Mouse (Mus musculus) urinary bladder, adult 2 months (tissue): ENCODE measurements at regions not wholly inside any gene's neighbourhood (a gene's known extent, or its start where the extent isn't known, plus 50 kb on each side); places are given as distances from the start of the nearest gene placed in this dataset.

Experiments used
- DNase-seq: peaks from one replicate; pipeline ENCODE4 v3.0.0; 2022; ENCODE audit warnings: low spot score

DNA sequence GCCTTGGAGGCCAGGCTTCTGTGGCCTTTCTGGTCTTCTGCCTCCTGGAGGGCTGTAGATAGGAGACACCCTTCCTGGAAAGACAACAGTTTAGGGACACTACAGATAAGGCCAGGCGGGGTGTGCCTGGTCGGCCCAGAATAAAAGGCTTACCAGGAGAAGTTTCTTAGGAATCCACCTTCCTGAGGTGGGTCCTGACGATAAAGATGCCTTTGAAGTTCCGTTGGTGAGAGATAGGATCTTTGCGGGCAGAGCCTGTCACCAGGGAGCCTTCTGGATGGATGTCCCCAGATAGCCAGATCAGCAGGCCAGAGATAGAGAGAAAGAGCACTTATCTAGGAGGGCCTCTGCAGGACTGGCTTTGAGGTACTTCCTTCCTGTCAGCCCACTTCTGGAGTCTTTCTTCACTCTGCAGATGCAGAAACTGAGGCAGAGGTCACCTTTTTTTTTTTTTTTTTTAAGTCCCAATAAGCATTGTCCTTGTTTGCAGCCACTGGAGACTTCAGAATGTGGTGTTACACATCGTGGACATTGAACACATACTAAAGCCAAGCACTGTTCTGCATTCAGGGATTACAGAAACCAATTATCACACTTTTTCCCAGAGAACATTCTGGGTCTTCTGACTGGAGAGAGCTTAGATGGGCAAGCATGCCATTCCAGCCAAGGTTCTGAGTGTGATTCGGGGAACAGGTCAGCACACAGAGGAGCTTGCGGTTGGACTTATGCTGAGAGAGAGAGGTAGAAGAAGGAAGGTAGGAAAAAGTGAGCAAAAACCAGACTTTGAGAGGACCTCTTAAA is 1236.3 kb upstream of the A1bg start:
- DNase-seq: no peak

DNA sequence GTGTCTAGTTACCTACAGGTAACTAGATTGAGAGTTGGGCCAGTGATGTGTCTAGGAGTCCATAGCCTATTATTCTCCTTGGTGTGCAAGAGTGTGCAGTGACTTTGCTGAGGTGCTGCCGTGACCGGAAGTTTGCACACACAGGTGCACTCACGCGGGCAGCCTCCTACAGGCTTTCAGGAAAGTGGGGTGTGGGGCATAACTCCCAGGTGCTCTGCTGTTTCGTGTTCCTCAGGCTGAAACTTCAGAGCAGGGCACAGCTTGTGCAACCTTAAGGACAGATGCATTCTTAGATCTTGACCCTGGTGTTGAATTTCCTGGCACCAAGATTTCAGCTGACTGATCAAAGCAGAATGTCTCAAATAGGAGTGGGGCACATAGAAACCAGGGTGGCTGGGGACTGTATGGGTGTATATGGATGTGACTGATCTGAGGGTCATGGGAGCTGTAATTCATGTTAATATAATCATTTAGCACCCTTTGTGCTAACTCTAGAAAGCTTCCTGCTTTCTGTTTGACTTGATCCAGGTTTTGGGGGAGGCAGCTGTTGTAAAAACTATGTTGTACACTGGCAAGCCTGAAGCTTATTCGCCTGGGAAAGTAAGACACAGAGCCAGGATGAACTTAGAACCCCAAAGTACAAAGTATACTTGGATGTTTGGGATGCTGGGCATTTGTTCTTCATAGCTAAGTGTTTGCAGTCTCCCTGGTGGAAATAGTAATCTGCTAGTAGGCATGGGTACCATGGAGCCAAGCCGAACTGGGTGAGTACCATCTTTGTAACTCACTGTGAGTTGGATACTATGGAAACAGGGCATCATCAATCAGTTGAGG is 1234.6 kb upstream of the A1bg start:
- DNase-seq: no peak

DNA sequence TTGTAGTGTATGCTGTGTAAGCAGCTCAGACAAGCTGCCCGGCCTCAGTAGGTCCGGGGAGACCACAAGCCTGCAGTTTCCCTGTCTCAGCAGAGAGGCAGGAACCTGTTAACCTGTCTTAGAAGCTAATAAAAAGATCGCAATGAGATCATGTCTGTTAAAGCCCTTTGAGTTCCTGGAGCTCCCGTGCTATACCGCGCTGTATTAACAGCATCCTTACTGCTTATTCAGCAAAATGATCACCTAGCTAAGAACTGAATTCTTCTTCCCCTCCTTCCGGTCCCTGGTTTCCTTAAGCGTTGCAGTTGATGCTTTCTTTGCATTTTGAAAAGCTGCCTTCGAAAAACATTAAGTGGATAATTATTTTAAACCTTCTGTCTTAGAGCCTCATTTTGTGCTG is 1230.4 kb upstream of the A1bg start:
- no peak for DNase-seq

DNA sequence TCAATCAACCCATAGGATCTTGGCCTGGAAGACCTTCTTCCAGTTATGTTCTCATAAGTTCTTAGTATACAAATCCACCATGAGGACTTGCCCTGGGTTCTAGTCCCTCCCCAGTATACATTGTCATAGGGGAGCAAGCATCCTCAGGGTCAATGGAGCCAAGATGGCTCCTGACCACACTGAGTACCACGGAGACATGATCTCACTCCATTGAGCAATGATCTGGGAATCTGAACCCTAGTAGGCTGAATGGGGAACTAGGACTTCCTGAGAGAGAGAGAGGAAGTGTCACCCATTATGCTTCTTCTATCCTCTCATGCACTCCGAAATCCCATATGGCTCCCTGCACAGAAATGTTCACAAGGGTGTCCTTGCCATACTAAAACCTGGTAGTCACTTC is 1229.3 kb upstream of the A1bg start:
- DNase-seq: no peak

DNA sequence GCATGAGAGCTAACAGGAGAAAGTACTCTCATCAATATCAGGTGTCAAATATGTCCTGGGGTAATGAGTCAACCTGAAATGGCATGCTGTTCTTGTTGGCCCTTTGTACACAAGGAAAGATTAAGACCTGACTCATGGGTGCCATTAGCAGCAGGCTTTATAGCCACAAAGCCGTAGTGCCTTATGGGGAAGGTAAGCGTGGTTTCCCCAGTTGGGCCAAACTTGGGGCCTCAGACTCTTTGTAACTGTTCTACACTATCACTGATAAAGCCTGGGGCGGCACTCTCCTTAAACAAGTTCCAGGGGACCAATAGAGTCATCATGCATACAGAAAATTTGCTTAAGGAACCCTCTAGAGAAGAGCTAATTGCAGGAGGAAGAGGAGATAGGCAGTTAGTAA is 1228.9 kb upstream of the A1bg start:
- no peak for DNase-seq

GRCm38 (mm10) chr15:62150296-62150695 is 1227.5 kb upstream of the A1bg start:
- DNase-seq: no peak

DNA sequence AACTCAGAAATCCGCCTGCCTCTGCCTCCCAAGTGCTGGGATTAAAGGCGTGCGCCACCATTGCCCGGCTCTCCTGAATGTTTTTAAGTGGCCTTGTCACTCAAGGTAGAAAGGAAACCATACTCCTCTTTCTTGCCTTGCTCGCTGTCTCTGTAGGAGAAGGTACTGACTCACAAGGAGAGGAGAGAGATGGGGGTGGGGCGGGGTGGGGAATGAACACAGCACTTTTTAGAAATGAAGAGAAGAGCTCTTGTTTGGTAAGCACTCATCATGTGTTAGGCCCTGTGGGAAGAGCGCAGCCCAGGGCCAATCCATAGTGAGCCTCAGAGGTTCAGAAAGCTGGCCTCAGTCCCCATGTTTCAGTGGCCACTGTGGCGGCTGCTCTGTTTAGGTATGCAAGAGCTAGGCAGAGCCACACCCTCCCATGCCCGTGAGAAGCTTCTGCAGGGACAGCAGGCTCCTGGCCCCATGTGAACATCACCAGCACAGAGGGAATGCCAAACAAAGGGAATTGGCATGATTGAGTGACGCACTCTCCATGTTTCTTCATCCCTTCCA is 1225.9 kb upstream of the A1bg start:
- no peak for DNase-seq

- no peak for DNase-seq
Observed at GRCm38 (mm10) chr15:62147343-62147953, 1224.6 kb upstream of the A1bg start.

DNA sequence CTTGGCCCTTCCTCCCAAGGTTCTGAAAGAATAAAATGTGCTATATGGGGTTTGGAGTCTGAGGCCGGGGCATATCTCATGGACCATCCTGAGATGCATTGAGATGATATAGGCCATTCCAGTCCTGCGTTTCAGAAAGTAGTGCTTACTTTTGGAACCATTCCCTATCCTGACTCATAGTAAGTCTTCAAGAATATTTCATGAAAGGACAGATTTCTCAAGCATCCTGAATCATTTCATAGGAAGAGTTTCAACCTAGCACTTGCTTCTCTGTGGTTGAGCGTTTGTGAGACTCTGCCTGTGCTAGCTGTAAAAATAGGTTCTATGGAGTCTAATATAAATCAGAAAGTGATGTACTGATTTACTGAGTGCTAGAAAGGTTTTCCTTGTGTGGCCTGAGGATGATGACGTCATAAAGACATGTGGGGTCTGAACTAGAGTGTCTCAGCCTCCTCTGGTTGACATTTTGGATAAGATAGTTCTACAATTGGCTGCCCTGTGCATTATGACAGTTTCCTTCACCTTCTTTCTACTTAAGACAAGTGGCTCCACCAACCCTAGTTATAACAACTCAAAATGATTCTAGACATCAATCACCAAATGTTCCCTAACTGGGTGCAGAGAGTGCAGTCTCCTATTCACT is 1223.0 kb upstream of the A1bg start:
- no peak for DNase-seq

- DNase-seq: no peak
Observed at GRCm38 (mm10) chr15:62144776-62145564, 1222.2 kb upstream of the A1bg start.

- no peak for DNase-seq
Observed at GRCm38 (mm10) chr15:62139859-62140258, 1217.0 kb upstream of the A1bg start.

- DNase-seq: no peak
Observed at GRCm38 (mm10) chr15:62139192-62139591, 1216.4 kb upstream of the A1bg start.

DNA sequence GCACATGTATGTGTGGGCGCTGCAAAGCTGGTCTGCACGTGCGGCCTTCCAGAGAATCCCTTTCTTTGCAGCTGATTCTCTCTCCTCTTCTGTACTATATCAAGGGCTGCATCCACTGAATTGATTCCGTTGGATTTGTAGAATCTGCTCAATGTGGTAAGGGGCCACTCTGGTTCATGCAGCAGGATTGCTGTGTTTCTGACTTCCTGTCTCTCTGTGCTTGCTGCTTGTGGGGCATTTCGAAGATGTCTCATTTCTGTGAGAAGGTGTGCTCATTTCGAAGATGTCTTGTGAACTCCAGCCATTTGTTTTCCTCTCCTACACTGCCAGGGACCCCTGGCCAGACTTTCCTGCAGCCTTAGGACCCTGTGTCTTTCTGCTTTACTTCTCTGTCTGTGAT is 1215.9 kb upstream of the A1bg start:
- no peak for DNase-seq

DNA sequence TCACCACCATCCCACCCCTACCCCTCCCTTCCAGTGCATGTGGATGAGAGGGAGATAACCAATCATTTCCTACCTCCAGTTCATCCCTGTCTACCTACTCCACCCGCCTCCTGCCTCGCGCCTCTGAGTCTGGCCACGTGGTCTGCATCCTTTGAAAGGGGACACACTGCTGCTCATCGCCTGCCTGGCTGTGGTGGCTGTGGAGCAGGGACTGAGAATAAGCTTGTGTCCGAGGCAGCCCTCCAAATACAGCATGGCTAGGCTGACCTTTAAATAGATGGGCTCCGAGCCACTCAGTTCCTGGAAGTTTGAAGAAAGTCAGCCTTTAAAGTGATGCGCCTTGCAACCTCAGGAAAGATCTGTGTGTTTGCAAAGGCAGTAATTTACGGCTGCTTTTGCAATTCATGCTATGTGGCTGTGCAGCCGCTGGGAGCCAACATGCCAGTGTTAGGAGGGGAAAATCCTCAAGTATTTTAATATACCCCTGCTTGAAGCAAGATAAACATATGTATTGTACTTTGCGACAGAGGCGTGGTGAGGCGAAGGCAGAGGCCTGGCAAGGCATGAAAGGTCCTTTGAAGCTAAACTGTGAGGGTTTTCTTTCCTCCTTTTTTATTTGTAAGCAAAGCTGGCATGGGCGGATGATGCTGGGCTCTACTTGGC is 1214.3 kb upstream of the A1bg start:
- no peak for DNase-seq

GRCm38 (mm10) chr15:62134835-62135234 is 1212.0 kb upstream of the A1bg start:
- DNase-seq: no peak

DNA sequence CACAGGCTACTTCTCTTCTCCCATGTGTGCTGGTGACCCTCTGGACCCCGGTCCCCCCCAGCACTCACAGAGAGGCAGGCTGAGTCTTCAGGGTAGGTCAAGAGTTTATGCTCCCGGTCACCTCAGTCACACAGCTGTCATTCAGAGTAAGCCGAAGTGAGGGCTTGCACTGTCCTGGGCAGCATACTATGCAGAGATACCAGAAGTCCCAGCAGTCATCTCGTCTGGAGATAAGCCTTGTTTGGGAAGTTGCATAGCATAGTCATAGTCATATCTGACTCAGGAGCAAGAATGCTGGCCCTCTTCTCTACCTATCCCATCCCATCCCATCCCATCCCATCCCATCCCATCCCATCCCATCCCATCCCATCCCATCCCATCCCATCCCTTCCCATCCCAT is 1211.5 kb upstream of the A1bg start:
- DNase-seq: no peak

DNA sequence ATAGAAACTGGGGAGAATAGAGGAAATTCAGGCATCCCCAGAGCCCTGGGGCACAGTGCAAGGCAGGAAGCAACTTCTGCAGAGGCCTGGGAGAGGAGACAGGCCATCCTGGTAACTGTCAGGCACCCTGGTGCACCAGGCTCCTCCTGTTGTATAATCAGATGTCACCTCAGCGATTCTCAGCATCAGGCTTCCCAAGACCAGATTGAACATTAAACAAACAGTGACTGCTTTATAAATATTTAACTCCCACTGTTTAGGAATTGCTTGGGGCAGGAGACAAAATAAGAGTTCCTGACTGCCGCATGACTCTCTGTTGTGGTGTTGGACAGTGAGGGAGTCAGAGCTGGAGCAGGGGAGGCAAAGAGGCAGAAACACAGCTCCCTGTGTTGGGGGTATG is 1210.1 kb upstream of the A1bg start:
- no peak for DNase-seq

GRCm38 (mm10) chr15:62131686-62132085 is 1208.9 kb upstream of the A1bg start:
- no peak for DNase-seq

GRCm38 (mm10) chr15:62130530-62130929 is 1207.7 kb upstream of the A1bg start:
- DNase-seq: no peak

DNA sequence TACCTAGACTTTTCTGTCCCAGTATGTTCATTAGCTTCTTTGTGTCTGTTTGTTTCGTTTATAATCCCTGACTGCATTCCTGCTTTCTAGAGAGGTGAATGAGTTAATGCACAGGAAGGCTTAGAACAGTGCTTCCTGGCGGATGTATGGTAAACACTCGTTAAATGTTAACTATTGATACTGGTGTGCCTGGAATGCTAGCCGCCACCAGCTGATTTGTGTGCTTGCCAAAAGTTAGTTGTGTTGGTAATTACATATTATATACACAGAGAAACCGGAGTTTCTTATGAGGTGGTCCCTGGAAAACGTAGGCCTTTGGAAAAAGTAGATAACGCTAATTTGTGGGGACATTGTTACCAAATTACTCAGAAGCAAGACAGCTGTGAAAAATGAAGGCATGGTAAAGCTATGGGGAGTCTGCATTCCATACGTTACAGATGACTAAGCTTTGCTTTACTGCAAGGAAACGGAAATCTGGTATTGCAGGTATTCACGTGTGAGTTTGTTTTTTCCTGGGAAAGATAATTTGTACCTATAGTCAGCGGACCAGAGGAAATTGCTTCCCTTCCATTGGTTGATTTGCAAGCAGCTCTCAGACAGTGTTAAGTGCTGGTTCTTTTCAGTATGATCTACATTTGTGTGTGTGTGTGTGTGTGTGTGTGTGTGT is 1205.9 kb upstream of the A1bg start:
- DNase-seq: no peak
